Mouse (Mus musculus): ENCODE measurements around the gene Nt5c3. TPM values are rescaled to one million over a fixed set of nuclear protein-coding genes. Genes with fewer than 3 reads are reported as not detected.

Nt5c3 gene
- polyA plus RNA-seq (2015; fragmentation: Nextera tagmentation; extraction: Ambion mirVana): 39.8 and 41.6 TPM in 2 replicates

GRCm38 (mm10) chr6:56923726-56924707, at the start of gene Nt5c3, which contains the start of gene Vmn1r4:
Gene Nt5c3 (minus strand): TSS chr6:56923932.
Gene Vmn1r4 (plus strand): TSS chr6:56924015.

DNA sequence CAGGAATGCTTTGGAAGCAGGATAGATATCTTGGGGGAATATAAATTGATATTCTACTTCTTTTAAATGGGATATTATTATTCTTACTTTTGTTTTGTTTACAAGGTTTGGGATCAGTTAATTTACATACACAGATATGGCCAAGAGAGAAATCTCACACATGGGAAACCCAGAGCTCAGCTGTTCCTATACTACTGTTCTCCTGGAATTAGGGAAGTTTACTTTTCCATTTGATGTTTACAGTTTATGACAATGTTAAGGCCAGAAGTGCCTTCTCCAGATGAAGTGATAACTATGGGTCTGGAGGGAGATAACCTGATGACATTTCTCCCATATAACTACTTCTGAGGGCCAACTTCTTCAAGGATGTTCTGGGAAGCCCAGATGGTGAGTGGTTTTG, 46.2 kb upstream of the Nt5c3 start, which contains the start of gene Vmn1r5:
Vmn1r5 (plus strand) TSS at position 301 of the 400 bp plus-strand sequence.

Other genes with a start within 250 kb of the Nt5c3 start
- gene Lsm5, start 219.2 kb downstream of the Nt5c3 start, polyA plus RNA-seq (2015; fragmentation: Nextera tagmentation; extraction: Ambion mirVana): 70.5 and 87.8 TPM in 2 replicates
- gene Avl9, start 209.0 kb downstream of the Nt5c3 start, polyA plus RNA-seq (2015; fragmentation: Nextera tagmentation; extraction: Ambion mirVana): 4.8 and 6.1 TPM in 2 replicates
- 12.1 and 13.6 TPM in 2 replicates for gene Kbtbd2, start 126.1 kb downstream of the Nt5c3 start, polyA plus RNA-seq (2015; fragmentation: Nextera tagmentation; extraction: Ambion mirVana)
- 120 and 136 TPM in 2 replicates for gene Fkbp9, start 91.9 kb downstream of the Nt5c3 start, polyA plus RNA-seq (2015; fragmentation: Nextera tagmentation; extraction: Ambion mirVana)
- 0.13 and 0.22 TPM in 2 replicates for gene Vmn1r4, start 83 bp upstream of the Nt5c3 start, polyA plus RNA-seq (2015; fragmentation: Nextera tagmentation; extraction: Ambion mirVana)
- gene Vmn1r5, start 46.3 kb upstream of the Nt5c3 start, polyA plus RNA-seq (2015; fragmentation: Nextera tagmentation; extraction: Ambion mirVana): not detected in 2 replicates
- gene Vmn1r6, start 73.3 kb upstream of the Nt5c3 start, polyA plus RNA-seq (2015; fragmentation: Nextera tagmentation; extraction: Ambion mirVana): not detected in 2 replicates
- not detected in 2 replicates for gene Vmn1r7, start 101.4 kb upstream of the Nt5c3 start, polyA plus RNA-seq (2015; fragmentation: Nextera tagmentation; extraction: Ambion mirVana)
- not detected in 2 replicates for gene Vmn1r8, start 108.4 kb upstream of the Nt5c3 start, polyA plus RNA-seq (2015; fragmentation: Nextera tagmentation; extraction: Ambion mirVana)
- not detected in 2 replicates for gene Vmn1r9, start 142.9 kb upstream of the Nt5c3 start, polyA plus RNA-seq (2015; fragmentation: Nextera tagmentation; extraction: Ambion mirVana)
- gene Vmn1r10, start 185.5 kb upstream of the Nt5c3 start, polyA plus RNA-seq (2015; fragmentation: Nextera tagmentation; extraction: Ambion mirVana): not detected in 2 replicates
- not detected in 2 replicates for gene Vmn1r11, start 209.5 kb upstream of the Nt5c3 start, polyA plus RNA-seq (2015; fragmentation: Nextera tagmentation; extraction: Ambion mirVana)
- not detected in 2 replicates for gene Vmn1r12, start 233.0 kb upstream of the Nt5c3 start, polyA plus RNA-seq (2015; fragmentation: Nextera tagmentation; extraction: Ambion mirVana)